Mouse (Mus musculus) megakaryocyte, embryonic 14.5 days (primary cell): Measurements from ENCODE around the gene Spry2. TPM values are rescaled to one million over a fixed set of nuclear protein-coding genes. Genes with fewer than 3 reads are reported as not detected.

Experiments
- H3K27me3 ChIP-seq: replicated peaks from 2 replicates; pipeline ENCODE3; 2012; ENCODE audit warnings: inconsistent platforms
- H3K36me3 ChIP-seq: replicated peaks from 2 replicates; pipeline ENCODE3; 2012; ENCODE audit warnings: low read length, inconsistent platforms, mixed read lengths
- H3K4me1 ChIP-seq: 2 replicates; pipeline ENCODE4 v1.6.1; 2012; ENCODE audit warnings: inconsistent platforms
- H3K4me3 ChIP-seq: replicated peaks from 2 replicates; pipeline ENCODE3; 2012; ENCODE audit warnings: moderate library complexity, mild to moderate bottlenecking, inconsistent platforms
- H3K9me3 ChIP-seq: 2 replicates; pipeline ENCODE4 v1.6.1; 2012; ENCODE audit warnings: inconsistent platforms
- FLI1 ChIP-seq: IDR thresholded peaks from 2 replicates; pipeline ENCODE4 v1.6.1; 2012; ENCODE audit warnings: low read length, inconsistent platforms, mixed read lengths
- GATA1 ChIP-seq: IDR thresholded peaks from 3 replicates; pipeline ENCODE4 v1.6.1; 2012; ENCODE audit warnings: mixed read lengths, low read length, inconsistent platforms, borderline replicate concordance
- polyA plus RNA-seq: library from polyadenylated mRNA; stranded (reverse); fragments of >175 nt; gene quantifications from 2 replicates; pipeline ENCODE4 v1.2.3, GENCODE M21; 2012; ENCODE audit warnings: low replicate concordance; ENCODE audit not compliant: insufficient read depth

Gene Spry2
- polyA plus RNA-seq, 1 experiment, result 2.1 TPM

- no peak for TF ChIP-seq GATA1
- no peak for TF ChIP-seq FLI1
- H3K27me3 ChIP-seq, result no peaks in the 10 kb centered on the region
- no peaks in the 10 kb centered on the region for H3K4me1 ChIP-seq
- H3K4me3 ChIP-seq, result no peak overlapping the region
- H3K36me3 ChIP-seq, result no peaks in the 10 kb centered on the region
- no peaks in the 10 kb centered on the region for H3K9me3 ChIP-seq
Measured at GRCm38 (mm10) chr14:105905935-105906334, 9.3 kb upstream of the Spry2 start.

DNA sequence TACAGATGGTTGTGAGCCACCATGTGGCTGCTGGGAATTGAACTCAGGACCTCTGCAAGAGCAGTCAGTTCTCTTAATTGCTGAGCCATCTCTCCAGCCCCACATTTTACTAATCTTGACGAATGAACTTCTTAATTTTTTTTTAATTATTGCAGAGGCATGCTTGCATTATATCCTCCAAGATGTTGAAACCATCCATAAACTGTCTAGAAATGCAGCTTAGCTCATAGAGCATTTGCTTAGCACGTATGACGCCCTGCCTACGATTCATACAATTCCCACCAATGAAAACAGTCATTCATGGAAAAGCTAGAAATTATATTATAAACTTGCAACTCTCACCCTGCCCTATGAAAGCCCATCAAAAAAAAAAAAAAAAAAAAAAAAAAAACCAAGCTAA lies 8.9 kb upstream of the Spry2 start:
- no peaks in the 10 kb centered on the region for H3K27me3 ChIP-seq
- no peaks in the 10 kb centered on the region for H3K4me1 ChIP-seq
- H3K9me3 ChIP-seq, result no peaks in the 10 kb centered on the region
- no peaks in the 10 kb centered on the region for H3K36me3 ChIP-seq
- H3K4me3 ChIP-seq, result no peak overlapping the region
- no peak for TF ChIP-seq FLI1
- TF ChIP-seq GATA1, result no peak

GRCm38 (mm10) chr14:105902807-105903206 lies 6.2 kb upstream of the Spry2 start:
- peaks cover 12% of the 10 kb centered on the region for H3K4me1 ChIP-seq
- H3K4me3 ChIP-seq, result no peak overlapping the region
- H3K27me3 ChIP-seq, result peaks cover 3% of the 10 kb centered on the region
- TF ChIP-seq GATA1 (no peak), FLI1 (no peak)
- H3K36me3 ChIP-seq, result no peaks in the 10 kb centered on the region
- no peaks in the 10 kb centered on the region for H3K9me3 ChIP-seq

- Histone ChIP-seq H3K9me3 (no peaks in the 10 kb centered on the region), H3K4me1 (peaks cover 12% of the 10 kb centered on the region), H3K36me3 (no peaks in the 10 kb centered on the region), H3K4me3 (no peak overlapping the region), H3K27me3 (peaks cover 3% of the 10 kb centered on the region)
- TF ChIP-seq GATA1 (no peak), FLI1 (no peak)
Measured at GRCm38 (mm10) chr14:105900841-105901240, 4.2 kb upstream of the Spry2 start.

- Histone ChIP-seq H3K36me3 (no peaks in the 10 kb centered on the region), H3K4me3 (peak overlapping the region; percentile 96), H3K9me3 (no peaks in the 10 kb centered on the region)
Measured at GRCm38 (mm10) chr14:105899116-105899515, 2.5 kb upstream of the Spry2 start.

DNA sequence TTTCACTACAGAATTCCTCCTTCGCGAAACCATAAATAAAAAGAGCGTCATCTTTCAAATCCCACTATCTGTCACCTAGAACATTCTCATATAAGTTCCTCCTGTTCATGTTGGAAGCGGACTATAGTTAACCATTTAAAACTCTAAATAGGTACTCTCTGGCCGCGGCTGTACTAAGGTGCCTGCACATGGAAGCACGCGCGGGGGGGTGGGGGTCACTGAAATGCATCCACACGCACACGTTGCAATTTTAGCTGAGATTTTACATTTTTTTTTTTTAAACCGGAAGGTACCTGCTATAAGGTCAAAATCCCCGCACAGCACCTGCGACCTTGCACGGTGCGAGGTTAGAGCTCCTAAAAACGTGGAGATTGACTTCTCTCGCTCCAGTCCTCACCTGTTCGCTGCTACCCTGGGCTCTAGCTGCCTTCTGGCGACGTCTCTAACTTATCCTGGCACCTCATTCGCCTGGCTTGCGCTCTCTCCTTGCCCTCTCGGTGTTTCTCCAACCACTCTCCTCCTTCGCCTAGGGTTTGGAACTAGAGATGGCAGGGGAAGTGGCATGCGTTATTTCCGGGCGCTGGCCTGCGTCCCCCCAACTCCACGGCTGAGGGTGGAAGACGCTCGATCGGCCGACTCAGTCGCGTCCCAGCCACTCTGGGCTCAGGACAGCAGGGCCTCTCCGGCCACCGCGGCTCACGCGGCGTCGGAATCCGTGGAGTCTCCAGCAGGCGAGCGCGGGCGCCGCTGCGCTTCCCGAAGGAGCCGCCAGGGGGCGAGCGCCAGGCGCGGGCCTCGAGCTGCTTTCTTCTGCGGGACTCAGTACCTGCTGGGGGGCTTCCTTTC lies 1.9 kb upstream of the Spry2 start:
- Histone ChIP-seq H3K36me3 (peaks cover 3% of the 10 kb centered on the region), H3K27me3 (peaks cover 3% of the 10 kb centered on the region), H3K4me1 (peaks cover 25% of the 10 kb centered on the region), H3K4me3 (peak overlapping the region; percentile 96), H3K9me3 (no peaks in the 10 kb centered on the region)
- TF ChIP-seq FLI1 (no peak), GATA1 (no peak)

More at GRCm38 (mm10) chr14:105899116-105899515, 2.5 kb upstream of the Spry2 start:
- TF ChIP-seq GATA1 (no peak), FLI1 (no peak)
- H3K4me1 ChIP-seq, result peaks cover 19% of the 10 kb centered on the region
- peaks cover 3% of the 10 kb centered on the region for H3K27me3 ChIP-seq

DNA sequence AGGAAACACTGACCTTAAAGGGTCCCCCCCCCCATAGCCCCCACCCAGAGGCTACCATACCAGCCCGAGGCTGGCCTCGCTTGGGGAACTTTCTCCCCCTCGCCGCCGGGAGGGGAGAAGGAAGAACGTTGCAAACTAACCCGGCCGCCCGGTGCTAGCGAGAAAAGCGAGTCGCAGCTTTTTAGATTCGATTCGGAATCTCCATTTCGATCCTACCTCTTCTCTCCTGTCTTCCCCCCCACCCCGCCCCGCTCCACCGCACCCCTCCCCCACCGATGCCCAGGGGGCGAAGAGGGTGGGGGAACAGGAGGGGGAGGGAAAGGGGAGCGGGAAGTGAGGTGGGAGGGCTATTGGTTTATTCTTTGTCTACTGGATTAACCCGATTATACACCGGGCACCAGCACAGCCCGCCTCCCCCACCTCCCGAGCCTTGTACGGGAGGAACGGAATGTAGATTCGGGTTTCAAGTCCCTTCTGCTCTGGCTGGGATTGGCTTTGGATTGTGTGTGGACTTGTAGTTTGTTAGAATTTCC lies 1.0 kb upstream of the Spry2 start:
- H3K4me1 ChIP-seq, result peaks cover 34% of the 10 kb centered on the region
- H3K36me3 ChIP-seq, result peaks cover 12% of the 10 kb centered on the region
- peak overlapping the region; percentile 96 for H3K4me3 ChIP-seq
- TF ChIP-seq FLI1 (no peak), GATA1 (no peak)
- H3K9me3 ChIP-seq, result no peaks in the 10 kb centered on the region
- H3K27me3 ChIP-seq, result peaks cover 3% of the 10 kb centered on the region

DNA sequence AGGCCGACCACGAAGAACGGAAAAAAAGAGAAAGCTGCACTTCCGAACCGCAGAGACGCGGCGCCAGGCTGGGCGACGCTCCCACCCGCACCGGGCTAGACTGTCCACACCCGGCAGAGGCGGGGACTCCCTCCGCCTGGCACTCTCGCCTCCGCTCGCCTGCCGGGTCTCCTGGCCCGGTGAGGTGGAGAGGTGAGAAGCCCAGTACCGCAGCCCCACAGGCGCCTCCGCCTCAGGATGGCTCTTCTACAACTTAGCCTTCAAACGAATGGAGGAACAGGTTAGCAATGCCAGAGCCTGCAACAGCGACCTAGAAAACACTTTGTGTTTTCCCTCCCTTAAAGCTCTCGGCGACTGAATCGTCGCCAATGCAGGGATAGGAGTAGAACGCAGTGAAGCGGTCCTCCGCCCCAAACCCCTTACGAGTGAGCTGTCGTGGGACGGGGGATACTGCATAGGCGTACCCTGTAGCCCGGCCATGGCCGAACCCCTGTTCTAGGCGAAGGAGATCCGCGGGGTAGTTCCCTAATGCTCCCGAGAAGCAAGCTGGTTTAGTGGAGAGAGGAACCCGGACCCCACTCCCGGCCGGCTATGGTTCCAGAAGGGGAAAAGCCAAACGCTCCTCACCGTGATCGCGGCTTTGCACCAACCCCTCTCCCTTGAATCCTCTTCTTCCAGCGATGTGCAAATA lies 513 bp downstream of the Spry2 start:
- H3K27me3 ChIP-seq, result peaks cover 3% of the 10 kb centered on the region
- no peaks in the 10 kb centered on the region for H3K9me3 ChIP-seq
- H3K4me3 ChIP-seq, result peak overlapping the region; percentile 96
- no peak for TF ChIP-seq FLI1
- no peak for TF ChIP-seq GATA1
- peaks cover 20% of the 10 kb centered on the region for H3K36me3 ChIP-seq
- peaks cover 34% of the 10 kb centered on the region for H3K4me1 ChIP-seq

DNA sequence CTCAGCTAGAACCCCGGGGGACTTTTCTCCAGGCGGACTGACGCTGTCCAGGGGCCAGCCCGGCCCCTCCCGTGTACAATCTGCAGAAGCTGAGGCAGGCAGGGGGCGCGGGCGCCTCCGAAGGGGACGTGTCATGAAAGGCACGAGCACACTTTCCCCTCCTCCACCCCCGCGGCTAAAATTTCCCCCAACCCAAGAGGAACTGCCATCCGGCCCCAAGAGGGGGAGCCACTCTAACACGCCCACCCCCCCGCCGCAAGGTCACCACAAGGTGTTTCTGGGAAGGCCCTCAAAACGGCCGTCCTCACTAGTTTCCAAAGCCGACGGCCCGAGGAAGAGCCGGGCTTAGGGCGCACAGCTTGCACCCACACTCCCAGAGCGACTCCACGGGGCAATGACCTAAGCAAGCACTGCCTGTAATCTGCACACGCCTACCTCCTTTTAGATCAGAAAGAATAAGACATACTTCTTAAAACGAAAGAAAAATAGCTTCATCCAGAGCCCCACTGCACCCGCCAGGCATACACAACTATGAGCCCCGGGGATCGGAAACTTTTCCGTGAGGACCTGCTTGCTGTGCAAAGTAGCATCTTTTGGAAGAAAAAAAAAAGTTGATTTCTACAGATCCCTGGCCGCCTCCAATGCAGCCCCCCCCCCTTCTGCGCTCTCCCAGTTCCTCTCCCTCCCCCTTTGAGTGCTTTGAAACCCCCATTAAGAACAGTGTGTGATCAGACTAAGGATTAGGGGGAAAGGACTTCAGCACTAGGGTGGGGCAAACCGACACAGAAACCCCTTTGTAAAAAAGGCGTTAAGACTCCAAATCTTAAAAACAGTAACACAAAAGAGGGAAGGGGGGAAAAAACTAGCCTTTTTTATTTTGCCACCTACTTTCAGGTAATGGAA lies 1.4 kb downstream of the Spry2 start:
- Histone ChIP-seq H3K36me3 (peaks cover 20% of the 10 kb centered on the region), H3K4me3 (peak overlapping the region; percentile 96), H3K9me3 (no peaks in the 10 kb centered on the region), H3K27me3 (peaks cover 3% of the 10 kb centered on the region), H3K4me1 (peaks cover 34% of the 10 kb centered on the region)
- no peak for TF ChIP-seq FLI1
- no peak for TF ChIP-seq GATA1

GRCm38 (mm10) chr14:105893623-105893995 lies 3.0 kb downstream of the Spry2 start:
- H3K4me3 ChIP-seq, result peak overlapping the region; percentile 50
- no peaks in the 10 kb centered on the region for H3K9me3 ChIP-seq
- no peaks in the 10 kb centered on the region for H3K27me3 ChIP-seq

More at GRCm38 (mm10) chr14:105893623-105893995, 3.0 kb downstream of the Spry2 start:
- no peak for TF ChIP-seq FLI1
- TF ChIP-seq GATA1, result no peak
- Histone ChIP-seq H3K4me1 (peaks cover 26% of the 10 kb centered on the region), H3K36me3 (peaks cover 20% of the 10 kb centered on the region)
